10 mouse cellular contexts compared by ENCODE assay signal in genomic region chr8:60466686-60467335, GRCm38 (mm10). TPM values are rescaled to one million over a fixed set of nuclear protein-coding genes. Genes with fewer than 3 reads are reported as not detected.
A peak's percentile ranks its signal among the peaks of the same experiment; 100 is the strongest.
DNase-seq lines count a peak whose midpoint lies in the region; ATAC-seq and TF ChIP-seq lines count a peak whose summit lies in the region.
"Had no signal": no experiment of that assay in that cellular context is flagged by ENCODE, and none has a peak within 500 bp of the region (broad histone marks: within the 10 kb centered on the region; RNA-seq: fewer than 3 reads in every experiment).

No protein-coding gene starts in this region.

- no peak overlapping the region for H3K4me2 ChIP-seq in liver, embryonic 13.5 days

- no peak overlapping the region for H3K27ac ChIP-seq in liver, embryonic 13.5 days
- H3K27ac ChIP-seq in olfactory bulb, adult 2 months (ENCODE audit: insufficient read depth, low read depth, low read length) = no peak overlapping the region

- TF ChIP-seq POLR2A in olfactory bulb, adult 2 months (IDR thresholded peaks at IDR 0.05; ENCODE audit: insufficient read depth, low read depth, low read length) = no peak

- 30% methylated on average over 15 of the region's 15 CpGs for WGBS in liver, embryonic 13.5 days (ENCODE audit: insufficient replicate concordance)
- 25% methylated on average over 15 of the region's 15 CpGs for WGBS in olfactory bulb, adult 2 months

- POLR2A ChIA-PET in Patski (lab: Charles Lee) = no interaction called here

- no peaks in the 10 kb centered on the region for H3K4me1 ChIP-seq in liver, embryonic 13.5 days (replicated peaks)
- no peaks in the 10 kb centered on the region for H3K4me1 ChIP-seq in olfactory bulb, adult 2 months (ENCODE audit: control insufficient read depth, insufficient read depth, low read length)

- DNase-seq in 3134 (ENCODE audit: extremely low read depth, insufficient read length, low spot score) (peak; percentile 3), Patski (ENCODE audit: low read depth, low spot score) (peak; percentile 1)
- DNase-seq in cerebellum, postnatal 36 days = peak; percentile 59 to 72
- DNase-seq in gastrocnemius, postnatal 14 days = peak; percentile 38
- peak; percentile 83 for DNase-seq in kidney, postnatal 10 days
- peak; percentile 1 for DNase-seq in liver, embryonic 13.5 days
- DNase-seq in B cell, adult 2 months = no peak

- H3K9ac ChIP-seq in liver, embryonic 13.5 days = no peak overlapping the region

- TF ChIP-seq CTCF in Patski (IDR thresholded peaks at IDR 0.05) = peak; percentile 82
- peak; percentile 82 for TF ChIP-seq CTCF in olfactory bulb, adult 2 months (IDR thresholded peaks at IDR 0.05; ENCODE audit: insufficient read depth, low read depth, low read length)

- peaks cover 9% of the 10 kb centered on the region for H3K9me3 ChIP-seq in liver, embryonic 13.5 days (replicated peaks)

- peaks cover 4% of the 10 kb centered on the region for H3K27me3 ChIP-seq in Patski
- no peaks in the 10 kb centered on the region for H3K27me3 ChIP-seq in liver, embryonic 13.5 days

- no peaks in the 10 kb centered on the region for H3K36me3 ChIP-seq in liver, embryonic 13.5 days

- H3K4me3 ChIP-seq in liver, embryonic 13.5 days (replicated peaks) = no peak overlapping the region
- H3K4me3 ChIP-seq in olfactory bulb, adult 2 months (ENCODE audit: insufficient read depth, low read depth, low read length) = no peak overlapping the region
- H3K4me3 ChIP-seq: erythroblast, embryonic 14.5 days had no signal

- intact Hi-C loops in gastrocnemius, postnatal 14 days (cut with DNase I; ENCODE audit: low total_unique reads) = loop anchor here (5.0 kb wide), 1 partner anchor 1900 kb away; no protein-coding TSS in a partner anchor

- ATAC-seq in Patski = peak; percentile 87
- no peak for ATAC-seq in liver, embryonic 13.5 days (ENCODE audit: low read depth)

- CTCF ChIA-PET in Patski (lab: Charles Lee) = interaction anchor here (1.1 kb wide), 1 partner anchor 1900 kb away, joined by 3 read pairs; no protein-coding TSS in a partner anchor

- in situ Hi-C loops in Patski (cut with MboI; ENCODE audit: low pct_unique_long_range_greater_than_20kb) = loop anchor here (25.0 kb wide), 2 partner anchors 1580 to 1905 kb away; no protein-coding TSS in a partner anchor

RNA-seq across cellular contexts. Expression of gene Gm10283, which starts 36.2 kb away (rescaled TPM):
- polyA plus RNA-seq in Patski (2021) = not detected
- total RNA-seq in gastrocnemius, postnatal 14 days (2021) = not detected
- polyA plus RNA-seq in liver, embryonic 13.5 days (2015; fragmentation: Nextera tagmentation; extraction: Ambion mirVana) = not detected in 2 replicates
- not detected in 2 replicates for polyA plus RNA-seq in olfactory bulb, adult 2 months (2012; ENCODE audit: insufficient read depth, insufficient read length, low replicate concordance, missing spikeins)
- polyA plus RNA-seq: erythroblast, embryonic 14.5 days; stomach, embryonic 14.5 days had no signal

RNA-seq across cellular contexts. Expression of gene Aadat, which starts 38.9 kb away (rescaled TPM):
- 0.37 TPM for polyA plus RNA-seq in Patski (2021)
- not detected for total RNA-seq in gastrocnemius, postnatal 14 days (2021)
- 5.6 and 6.2 TPM in 2 replicates for polyA plus RNA-seq in liver, embryonic 13.5 days (2015; fragmentation: Nextera tagmentation; extraction: Ambion mirVana)
- not detected in 2 replicates for polyA plus RNA-seq in olfactory bulb, adult 2 months (2012; ENCODE audit: insufficient read depth, insufficient read length, low replicate concordance, missing spikeins)
- polyA plus RNA-seq: erythroblast, embryonic 14.5 days had no signal

Comparison
In these comparisons a context has a peak if more than half of its experiments do, and no peak if none do; other contexts are left out.
1. DNase-seq: peak in 3134 (single experiment), Patski (single experiment), cerebellum, postnatal 36 days (2 of 2), gastrocnemius, postnatal 14 days (single experiment), kidney, postnatal 10 days (single experiment) and liver, embryonic 13.5 days (single experiment); none in B cell, adult 2 months (0 of 2).